Mouse (Mus musculus): ENCODE measurements at regions not wholly inside any gene's neighbourhood (a gene's known extent, or its start where the extent isn't known, plus 50 kb on each side); places are given as distances from the start of the nearest gene placed in this dataset.

DNA sequence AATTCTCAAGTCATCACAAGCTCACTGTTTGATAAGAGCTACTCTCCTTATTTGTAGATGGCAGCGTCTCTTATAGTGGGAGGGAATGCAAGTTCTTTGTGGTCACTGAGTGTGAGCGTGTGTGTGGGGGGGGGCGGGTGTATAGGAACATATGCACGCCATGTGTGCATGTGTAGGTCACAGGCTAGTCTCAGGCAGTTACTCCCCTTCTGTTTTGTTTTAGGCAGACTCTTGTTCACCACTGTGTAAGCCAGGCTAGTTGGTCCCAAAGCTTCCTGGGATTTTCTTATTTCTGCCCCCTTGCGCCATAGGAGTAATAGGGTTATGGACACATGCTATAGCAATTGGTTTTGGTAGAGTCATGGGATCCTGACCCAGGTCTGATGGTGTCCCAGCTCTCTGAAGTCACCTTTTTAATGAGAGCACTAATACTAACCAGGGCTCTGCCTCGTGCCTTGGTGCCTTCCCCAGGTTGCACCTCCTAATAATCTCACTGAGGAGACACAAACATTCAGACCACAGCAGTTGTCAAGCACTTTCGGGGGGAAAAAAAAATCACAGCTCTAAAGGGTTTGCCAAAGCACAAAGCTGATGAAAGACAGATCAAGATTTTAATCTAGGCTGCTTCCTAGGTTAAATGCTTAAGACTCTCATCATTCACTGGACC lies 60.9 kb downstream of the Gm4791 start:
- TF ChIP-seq CTCF (IDR thresholded peaks at IDR 0.05; ENCODE audit: low read depth), result no peak
- TF ChIP-seq EP300 (IDR thresholded peaks at IDR 0.05; ENCODE audit: low read depth), result no peak
